Mouse (Mus musculus) cerebellum, adult 2 months (tissue): Measurements from ENCODE around the gene Sh3pxd2a. TPM values are rescaled to one million over a fixed set of nuclear protein-coding genes. Genes with fewer than 3 reads are reported as not detected.

Source experiments
- DNase-seq, 2 experiments: peaks; one replicate each; pipeline ENCODE4 v3.0.0; 2021
- H3K27ac ChIP-seq: fragments of 200-500 bp; 2 replicates; pipeline ENCODE4 v1.5.1; 2012; ENCODE audit warnings: low read length, control low read depth, inconsistent platforms; ENCODE audit not compliant: insufficient read depth
- H3K27me3 ChIP-seq: fragments of 200-500 bp; 2 replicates; pipeline ENCODE4 v1.6.1; 2012; ENCODE audit warnings: inconsistent platforms, mild to moderate bottlenecking, low read length, moderate library complexity; ENCODE audit not compliant: control insufficient read depth, insufficient read depth
- H3K4me1 ChIP-seq: fragments of 200-500 bp; 2 replicates; pipeline ENCODE4 v1.6.1; 2011; ENCODE audit warnings: low read length; ENCODE audit not compliant: control insufficient read depth, insufficient read depth
- H3K4me3 ChIP-seq: fragments of 200-500 bp; replicated peaks from 2 replicates; pipeline ENCODE3; 2011; ENCODE audit warnings: mild to moderate bottlenecking, low read depth, low read length, control low read depth; ENCODE audit not compliant: insufficient read depth
- CTCF ChIP-seq: fragments of 200-500 bp; IDR thresholded peaks from 2 replicates; pipeline ENCODE4 v1.5.1; 2011; ENCODE audit warnings: low read depth, mild to moderate bottlenecking, control low read depth, low read length, moderate library complexity, borderline replicate concordance; ENCODE audit not compliant: insufficient read depth
- POLR2A ChIP-seq: fragments of 200-500 bp; IDR thresholded peaks from 2 replicates; pipeline ENCODE4 v1.6.1; 2011; ENCODE audit warnings: low read length, control low read depth, borderline replicate concordance; ENCODE audit not compliant: insufficient read depth
- WGBS: fragments of 180-500 bp; shearing (Covaris S2); methylation state at CpG from one replicate; pipeline ENCODE4 v1.1.7; 2018; 5-methylcytosine and 5-hydroxymethylcytosine counted together
- polyA plus RNA-seq: library from polyadenylated mRNA; depleted of rRNA; stranded (reverse); fragments of >200 nt; gene quantifications from 2 replicates; pipeline ENCODE4 v1.2.3, GENCODE M21; 2012

Gene Sh3pxd2a
- polyA plus RNA-seq, 1 experiment, result 7.9 TPM

DNA sequence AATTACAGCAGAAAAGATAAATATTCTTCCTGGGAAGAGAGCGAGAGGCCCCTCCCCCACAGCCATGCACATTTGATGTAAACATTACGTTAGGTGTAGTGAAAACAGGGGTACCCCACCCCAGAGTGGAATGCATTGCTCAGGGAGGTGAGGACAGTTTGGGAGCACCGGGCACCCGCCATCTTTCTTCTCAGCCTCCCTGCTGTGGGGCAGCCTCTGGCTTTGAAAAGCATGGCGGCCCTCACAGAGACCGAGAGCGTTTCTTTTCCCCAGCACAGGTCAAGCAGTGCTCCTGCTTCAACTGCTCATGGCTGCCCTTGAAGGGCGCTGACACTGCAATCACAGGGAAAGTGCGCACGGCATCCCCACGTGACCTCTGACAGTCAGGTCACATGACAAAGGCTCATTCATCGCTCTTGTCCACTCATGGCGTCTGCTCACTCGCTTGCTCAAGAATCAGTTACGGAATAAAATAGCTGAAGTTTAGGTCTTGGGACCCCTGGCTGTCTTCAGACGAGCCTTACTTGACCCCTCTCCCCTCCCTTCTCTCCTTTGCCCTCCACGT is 177.2 kb downstream of the Sh3pxd2a start:
- H3K27ac ChIP-seq, result no peak overlapping the region
- H3K4me3 ChIP-seq, result no peak overlapping the region
- H3K27me3 ChIP-seq, result no peaks in the 10 kb centered on the region
- 97% methylated on average over 17 of the region's 17 CpGs for WGBS
- peaks cover 30% of the 10 kb centered on the region for H3K4me1 ChIP-seq
- TF ChIP-seq POLR2A (no peak), CTCF (no peak)
- no peak for DNase-seq

DNA sequence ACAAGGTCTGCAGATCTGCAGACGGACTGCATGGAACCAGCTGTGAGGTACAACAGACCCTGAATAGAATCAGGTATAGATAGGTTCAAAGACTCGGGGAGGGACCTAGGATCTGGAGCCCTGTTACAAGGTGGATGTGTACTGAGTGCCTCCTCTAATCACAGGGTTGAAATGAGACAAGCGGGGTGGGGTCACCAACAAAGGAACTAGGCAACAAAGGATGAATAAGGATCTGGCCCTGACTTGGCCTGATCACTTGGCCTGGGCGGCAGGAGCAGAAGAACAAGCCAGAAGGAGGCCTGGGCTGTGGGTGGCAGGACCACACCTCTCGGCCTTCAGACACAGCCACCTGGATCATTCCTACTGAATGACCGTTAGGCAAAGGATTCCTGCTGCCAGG is 178.6 kb downstream of the Sh3pxd2a start:
- Histone ChIP-seq H3K27me3 (no peaks in the 10 kb centered on the region), H3K27ac (no peak overlapping the region), H3K4me1 (peaks cover 28% of the 10 kb centered on the region), H3K4me3 (no peak overlapping the region)
- TF ChIP-seq POLR2A, result no peak
- TF ChIP-seq CTCF, result no peak
- DNase-seq, result no peak
- WGBS, result 85% methylated on average over 6 of the region's 6 CpGs

DNA sequence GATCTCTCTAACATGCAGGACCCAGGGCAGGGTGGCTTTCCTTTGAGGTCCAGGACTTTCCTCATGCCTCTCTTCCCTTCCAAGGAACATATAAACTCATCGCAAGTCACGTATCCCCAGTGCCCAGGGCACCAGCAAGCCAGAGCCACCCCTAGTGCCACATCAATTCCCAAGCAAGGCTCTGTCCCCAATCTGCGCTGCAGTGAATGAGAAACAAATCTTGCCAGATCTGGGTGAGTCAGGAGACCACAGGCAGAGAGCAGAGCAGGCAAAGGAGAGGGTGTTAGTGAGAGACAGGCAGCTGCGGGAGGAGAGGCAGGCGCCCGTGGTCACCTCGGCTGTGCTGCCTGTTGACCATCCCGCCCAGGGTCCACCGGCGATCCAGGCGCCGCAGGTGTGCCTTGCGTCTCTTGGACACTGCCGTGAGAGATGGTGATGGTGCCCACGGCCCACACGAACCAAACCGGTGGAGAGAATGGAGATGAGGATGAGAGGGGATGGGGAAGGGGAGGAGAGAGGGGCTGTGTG is 181.4 kb downstream of the Sh3pxd2a start:
- 94% methylated on average over 17 of the region's 17 CpGs for WGBS
- Histone ChIP-seq H3K4me3 (no peak overlapping the region), H3K4me1 (peaks cover 53% of the 10 kb centered on the region), H3K27ac (no peak overlapping the region), H3K27me3 (no peaks in the 10 kb centered on the region)
- TF ChIP-seq CTCF, result no peak
- TF ChIP-seq POLR2A, result no peak
- DNase-seq, result no peak

DNA sequence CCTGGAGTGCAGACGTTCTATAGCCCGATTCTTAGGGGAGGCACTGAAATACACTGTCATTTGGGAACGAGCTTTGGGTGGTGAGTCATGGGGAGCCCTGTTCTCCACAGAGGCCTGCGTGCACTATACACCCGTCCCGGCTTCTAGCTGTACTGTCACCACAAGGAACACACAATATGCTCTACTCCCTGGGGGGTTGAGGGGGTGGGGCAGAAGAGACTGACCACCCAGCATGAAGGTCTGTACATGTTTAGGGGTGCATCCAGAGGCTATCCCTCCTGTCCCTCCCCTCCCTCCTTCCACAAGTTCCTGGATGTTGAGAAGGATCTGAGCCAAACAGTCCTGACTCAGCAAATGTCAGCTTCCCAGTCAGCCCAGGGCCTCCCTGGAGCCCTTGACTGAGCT is 182.1 kb downstream of the Sh3pxd2a start:
- TF ChIP-seq CTCF (no peak), POLR2A (no peak)
- H3K27ac ChIP-seq, result no peak overlapping the region
- WGBS, result 80% methylated on average over 6 of the region's 6 CpGs

DNA sequence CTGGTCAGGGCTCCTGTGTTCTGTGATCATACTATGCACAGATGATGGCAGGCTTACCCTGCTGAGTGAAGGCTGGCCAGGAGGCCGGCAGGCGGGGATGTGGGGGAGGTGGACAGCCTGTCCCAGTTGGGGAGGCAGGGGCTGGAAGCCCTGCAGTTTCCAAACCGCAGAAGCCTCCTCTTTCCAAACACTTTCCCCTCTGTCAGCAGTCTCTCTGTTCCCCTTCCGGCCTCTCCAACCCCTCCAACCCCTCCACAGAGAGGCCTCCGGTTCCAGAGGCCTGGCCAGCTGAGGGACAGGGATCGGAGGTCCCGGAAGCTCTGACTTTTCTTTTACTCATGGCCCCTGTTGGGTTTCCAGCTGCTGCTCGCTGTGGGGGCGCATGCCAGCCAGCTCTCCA is 183.3 kb downstream of the Sh3pxd2a start:
- Histone ChIP-seq H3K4me3 (no peak overlapping the region), H3K27ac (no peak overlapping the region), H3K4me1 (peaks cover 53% of the 10 kb centered on the region), H3K27me3 (no peaks in the 10 kb centered on the region)
- peak in 1 of 2 experiments; percentile 34 for DNase-seq
- WGBS, result 59% methylated on average over 9 of the region's 9 CpGs
- no peak for TF ChIP-seq POLR2A
- TF ChIP-seq CTCF, result no peak

More for the DNA sequence above, 182.1 kb downstream of the Sh3pxd2a start:
- Histone ChIP-seq H3K27me3 (no peaks in the 10 kb centered on the region), H3K4me1 (peaks cover 53% of the 10 kb centered on the region), H3K4me3 (no peak overlapping the region)
- DNase-seq, result no peak

DNA sequence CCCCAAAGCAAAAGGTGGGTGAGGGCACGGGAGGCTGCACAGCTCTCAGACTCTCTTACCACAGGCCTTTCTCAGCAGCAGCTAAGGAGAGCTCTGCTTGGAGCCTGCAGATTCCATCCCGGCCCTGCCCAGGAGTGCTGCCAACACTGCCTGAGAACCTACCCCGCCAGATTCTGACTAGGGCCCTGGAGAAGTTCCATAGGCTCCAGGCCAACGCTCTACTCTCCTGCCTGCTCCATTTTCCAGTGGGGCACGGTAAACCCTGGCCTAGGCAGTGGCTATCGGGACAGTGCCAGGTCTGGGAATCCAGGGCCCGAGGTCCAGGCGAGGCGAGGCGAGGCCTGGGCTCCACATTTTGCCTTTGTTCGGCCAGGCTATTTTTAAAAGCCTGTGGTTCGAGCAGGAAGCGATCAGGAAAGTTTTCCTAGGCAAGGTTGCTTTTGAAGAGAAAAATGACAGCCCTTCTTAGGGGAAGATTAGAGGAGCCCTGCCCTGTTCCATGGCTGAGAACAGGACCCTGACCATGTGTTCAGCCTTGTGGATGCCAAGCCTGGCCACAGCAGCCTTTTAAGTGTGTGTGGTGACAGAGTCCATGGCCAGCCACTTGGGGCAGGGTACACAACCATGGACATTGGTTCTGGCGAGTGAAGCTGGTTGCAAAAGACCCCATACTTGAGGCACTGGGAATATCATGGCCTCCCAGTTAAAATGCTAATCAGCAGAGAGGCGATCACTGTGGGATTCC is 184.2 kb downstream of the Sh3pxd2a start:
- Histone ChIP-seq H3K4me1 (peaks cover 53% of the 10 kb centered on the region), H3K4me3 (no peak overlapping the region), H3K27ac (peak overlapping the region; percentile 37; the same call in 1 of the 2 replicates), H3K27me3 (no peaks in the 10 kb centered on the region)
- 16% methylated on average over 15 of the region's 15 CpGs for WGBS
- TF ChIP-seq POLR2A, result no peak
- no peak for TF ChIP-seq CTCF
- peak; percentile 97 for DNase-seq

DNA sequence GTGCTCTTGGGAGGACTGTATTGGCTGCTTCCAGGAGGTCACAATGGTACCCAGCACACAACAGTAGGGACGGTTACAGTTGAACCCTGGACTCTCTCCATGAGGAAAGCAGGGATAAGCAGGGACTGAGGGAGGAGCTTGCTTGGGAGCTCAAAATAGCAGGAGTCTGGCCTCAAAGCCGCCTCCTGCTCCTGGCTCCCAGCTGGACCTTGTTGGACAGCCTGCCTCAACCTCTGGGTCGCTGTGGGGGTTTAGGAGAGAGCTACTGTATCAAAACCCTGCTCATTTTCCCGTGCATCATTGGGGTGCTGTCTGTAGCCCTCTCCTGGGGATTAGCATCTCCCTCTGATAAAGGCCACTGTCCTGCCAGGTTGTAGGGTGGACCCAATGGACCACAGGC is 184.8 kb downstream of the Sh3pxd2a start:
- Histone ChIP-seq H3K27ac (peak overlapping the region; percentile 37; the same call in 1 of the 2 replicates), H3K4me1 (peaks cover 53% of the 10 kb centered on the region), H3K4me3 (no peak overlapping the region), H3K27me3 (no peaks in the 10 kb centered on the region)
- DNase-seq, result no peak
- TF ChIP-seq POLR2A (no peak), CTCF (no peak)
- 18% methylated on average over 4 of the region's 4 CpGs for WGBS

DNA sequence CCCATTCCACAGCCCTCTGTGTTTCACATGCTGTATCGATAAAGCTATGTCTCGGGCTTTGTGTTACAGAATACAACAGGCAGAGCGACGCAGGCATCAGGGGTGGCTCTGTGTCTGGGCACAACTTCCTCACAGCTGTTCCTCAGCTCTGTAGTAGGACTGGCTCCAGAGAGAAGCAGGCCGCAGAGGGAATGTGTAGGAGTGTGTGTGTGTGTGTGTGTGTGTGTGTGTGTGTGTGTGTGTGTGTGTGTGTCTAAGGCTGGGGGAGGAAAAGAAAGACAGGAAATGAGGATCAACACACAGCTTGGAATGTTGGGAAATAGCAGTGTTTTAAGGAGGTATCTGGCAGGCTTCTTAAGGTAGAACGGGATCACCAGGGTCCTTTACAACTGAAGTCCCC is 187.5 kb downstream of the Sh3pxd2a start:
- WGBS, result 89% methylated on average over 6 of the region's 6 CpGs
- Histone ChIP-seq H3K4me1 (peaks cover 38% of the 10 kb centered on the region), H3K4me3 (no peak overlapping the region), H3K27me3 (no peaks in the 10 kb centered on the region), H3K27ac (no peak overlapping the region)
- DNase-seq, result no peak
- TF ChIP-seq CTCF (no peak), POLR2A (no peak)
